Mouse (Mus musculus) forebrain, embryonic 14.5 days (tissue): ENCODE data around the gene Upp1. TPM values are rescaled to one million over a fixed set of nuclear protein-coding genes. Genes with fewer than 3 reads are reported as not detected.

Experiments used
- ATAC-seq: fragments of 200-750 bp; cut with Nextera tagmentation; 2 replicates; pipeline ENCODE4 v1.8.0; 2017; ENCODE audit warnings: mild to moderate bottlenecking, moderate library complexity
- DNase-seq: peaks from one replicate; pipeline ENCODE4 v3.0.0-alpha.2; 2015; ENCODE audit warnings: low spot score
- H3K27ac ChIP-seq: fragments of 300-500 bp; sonication (generic); 2 replicates; pipeline ENCODE4 v1.5.1; 2014; ENCODE audit warnings: low read depth, mild to moderate bottlenecking, control low read depth, low read length, moderate library complexity
- H3K27me3 ChIP-seq: fragments of 300-500 bp; sonication (generic); replicated peaks from 2 replicates; pipeline ENCODE4 v1.6.1; 2014; ENCODE audit warnings: low read length, control low read depth, mixed read lengths; ENCODE audit not compliant: control insufficient read depth, insufficient read depth
- H3K36me3 ChIP-seq: fragments of 300-500 bp; sonication (generic); 2 replicates; pipeline ENCODE4 v1.6.1; 2014; ENCODE audit warnings: low read length, control low read depth; ENCODE audit not compliant: control insufficient read depth, insufficient read depth
- H3K4me1 ChIP-seq: fragments of 300-500 bp; sonication (generic); 2 replicates; pipeline ENCODE4 v1.6.1; 2014; ENCODE audit warnings: antibody characterized with exemption, low read length, control low read depth; ENCODE audit not compliant: control insufficient read depth, insufficient read depth
- H3K4me2 ChIP-seq: fragments of 300-500 bp; sonication (generic); 2 replicates; pipeline ENCODE4 v1.6.1; 2014; ENCODE audit warnings: mild to moderate bottlenecking, control low read depth, low read length
- H3K4me3 ChIP-seq: fragments of 300-500 bp; sonication (generic); 2 replicates; pipeline ENCODE4 v1.5.1; 2014; ENCODE audit warnings: low read depth, low read length, control low read depth
- H3K9ac ChIP-seq: fragments of 300-500 bp; sonication (generic); 2 replicates; pipeline ENCODE4 v1.6.1; 2014; ENCODE audit warnings: mild to moderate bottlenecking, low read length, control low read depth, moderate library complexity
- H3K9me3 ChIP-seq: fragments of 300-500 bp; sonication (generic); replicated peaks from 2 replicates; pipeline ENCODE4 v1.6.1; 2016; ENCODE audit warnings: low read length, control low read depth, mixed read lengths; ENCODE audit not compliant: control insufficient read depth
- WGBS: fragments of 180-500 bp; shearing (Covaris S2); extraction: QIAGEN DNeasy Blood & Tissue Kit; methylation state at CpG from one replicate; pipeline ENCODE4 v1.1.7; 2014; 5-methylcytosine and 5-hydroxymethylcytosine counted together
- polyA plus RNA-seq: library from polyadenylated mRNA; unstranded; fragments of >200 nt; fragmentation: Nextera tagmentation; extraction: Ambion mirVana; gene quantifications from 2 replicates; pipeline ENCODE4 v1.2.1, GENCODE M21; 2014

The Upp1 gene
- 1.4 and 3.0 TPM in 2 replicates for polyA plus RNA-seq

DNA sequence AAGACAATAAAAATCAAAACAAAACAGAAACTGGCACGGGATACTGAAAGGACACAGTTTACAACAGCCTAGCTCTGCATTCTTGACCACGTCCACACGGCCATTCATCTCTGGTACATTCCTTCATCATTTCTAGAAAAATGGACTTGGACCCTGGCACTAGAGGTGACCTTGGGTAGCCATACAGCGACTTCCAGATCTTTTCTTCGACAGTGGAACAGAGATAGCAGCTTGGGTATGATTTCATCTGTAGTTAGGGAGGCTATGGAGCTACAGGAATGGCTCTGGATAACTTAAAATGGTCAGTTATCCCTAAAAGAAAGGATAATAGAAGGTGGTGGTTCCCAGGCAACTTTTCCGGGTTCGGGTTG lies at the start of gene Upp1:
TSS of gene Upp1 (plus strand) at position 54 of the 371 bp plus-strand sequence.
- ATAC-seq (peak; percentile 21), DNase-seq (no peak)
- H3K27me3 ChIP-seq, result peaks cover 22% of the 10 kb centered on the region
- no peaks in the 10 kb centered on the region for H3K36me3 ChIP-seq
- H3K4me2 ChIP-seq, result peak within 1 kb of the TSS; percentile 90
- peak within 1 kb of the TSS; percentile 36 for H3K4me3 ChIP-seq
- no peak within 1 kb of the TSS for H3K27ac ChIP-seq
- H3K4me1 ChIP-seq, result peaks cover 19% of the 10 kb centered on the region
- WGBS, result 1% methylated on average over 7 of the region's 7 CpGs
- peak within 1 kb of the TSS; percentile 40 for H3K9ac ChIP-seq
- H3K9me3 ChIP-seq, result no peaks in the 10 kb centered on the region

GRCm38 (mm10) chr11:9076444-9076843 lies 41.5 kb upstream of the Upp1 start:
- Histone ChIP-seq H3K4me3 (no peak overlapping the region), H3K27me3 (no peaks in the 10 kb centered on the region), H3K9me3 (no peaks in the 10 kb centered on the region), H3K4me1 (no peaks in the 10 kb centered on the region), H3K4me2 (no peak overlapping the region), H3K27ac (no peak overlapping the region), H3K9ac (no peak overlapping the region), H3K36me3 (no peaks in the 10 kb centered on the region)
- DNase-seq (no peak), ATAC-seq (no peak)
- 92% methylated on average over 3 of the region's 3 CpGs for WGBS

GRCm38 (mm10) chr11:9113189-9113588 lies 4.7 kb upstream of the Upp1 start:
- Histone ChIP-seq H3K27ac (no peak overlapping the region), H3K4me2 (no peak overlapping the region), H3K4me3 (no peak overlapping the region), H3K9ac (no peak overlapping the region), H3K27me3 (peaks cover 22% of the 10 kb centered on the region), H3K4me1 (peaks cover 8% of the 10 kb centered on the region), H3K36me3 (no peaks in the 10 kb centered on the region), H3K9me3 (no peaks in the 10 kb centered on the region)
- WGBS, result 79% methylated on average over 2 of the region's 2 CpGs
- no peak for ATAC-seq
- DNase-seq, result no peak

- peaks cover 19% of the 10 kb centered on the region for H3K4me1 ChIP-seq
- H3K27ac ChIP-seq, result no peak overlapping the region
- H3K36me3 ChIP-seq, result no peaks in the 10 kb centered on the region
- no peak overlapping the region for H3K9ac ChIP-seq
- peaks cover 22% of the 10 kb centered on the region for H3K27me3 ChIP-seq
- WGBS, result 18% methylated on average over 9 of the region's 9 CpGs
- ATAC-seq (no peak), DNase-seq (no peak)
- H3K4me3 ChIP-seq, result no peak overlapping the region
- H3K9me3 ChIP-seq, result no peaks in the 10 kb centered on the region
- peak overlapping the region; percentile 25; the same call in 1 of the 2 replicates for H3K4me2 ChIP-seq
Observed at GRCm38 (mm10) chr11:9115367-9116120, 2.4 kb upstream of the Upp1 start.

DNA sequence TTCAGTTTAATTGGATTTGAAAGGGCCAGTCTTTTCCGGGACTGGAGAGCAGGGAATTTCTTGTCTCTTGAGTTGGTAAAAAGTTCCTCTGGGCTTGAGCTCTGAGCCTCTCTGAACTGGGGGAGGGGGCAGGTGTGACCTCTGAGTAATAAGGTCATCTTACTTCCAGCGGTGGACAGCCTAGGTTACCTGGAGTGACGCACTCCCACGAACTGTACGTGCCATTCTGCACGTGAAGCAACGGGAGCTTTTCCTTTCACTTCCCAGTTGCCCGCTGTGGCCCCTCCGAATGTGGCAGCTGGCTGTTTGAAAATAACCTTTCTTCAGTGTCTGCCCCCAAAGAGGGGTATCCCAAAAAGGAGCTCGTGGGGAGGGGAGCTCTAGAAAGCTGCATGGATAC lies 1.8 kb upstream of the Upp1 start:
- H3K27ac ChIP-seq, result no peak overlapping the region
- peaks cover 22% of the 10 kb centered on the region for H3K27me3 ChIP-seq
- peaks cover 19% of the 10 kb centered on the region for H3K4me1 ChIP-seq
- no peaks in the 10 kb centered on the region for H3K9me3 ChIP-seq
- H3K4me2 ChIP-seq, result peak overlapping the region; percentile 25; the same call in 1 of the 2 replicates
- H3K4me3 ChIP-seq, result no peak overlapping the region
- 1% methylated on average over 10 of the region's 10 CpGs for WGBS
- H3K36me3 ChIP-seq, result no peaks in the 10 kb centered on the region
- ATAC-seq (no peak), DNase-seq (no peak)
- H3K9ac ChIP-seq, result no peak overlapping the region

DNA sequence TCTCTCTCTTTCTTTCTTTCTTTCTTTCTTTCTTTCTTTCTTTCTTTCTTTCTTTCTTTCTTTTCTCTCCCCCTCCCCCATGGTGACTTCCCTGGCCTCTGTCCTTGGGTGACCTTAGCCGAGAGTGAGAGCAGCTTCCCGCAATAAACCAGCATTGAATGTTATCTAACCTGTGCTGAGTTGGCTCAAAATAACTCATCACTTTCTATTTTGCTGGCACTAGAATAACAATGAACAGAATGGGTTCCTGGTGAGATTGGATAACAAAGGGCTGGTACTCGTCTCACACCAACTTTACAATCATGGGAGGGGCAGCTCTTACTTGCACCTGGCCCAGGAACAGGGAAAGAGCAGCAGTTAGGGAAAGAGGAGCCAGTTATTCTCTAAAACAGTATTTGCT lies 987 bp upstream of the Upp1 start:
- ATAC-seq (no peak), DNase-seq (no peak)
- Histone ChIP-seq H3K4me1 (peaks cover 19% of the 10 kb centered on the region), H3K9ac (no peak overlapping the region), H3K36me3 (no peaks in the 10 kb centered on the region), H3K27me3 (peaks cover 22% of the 10 kb centered on the region), H3K4me2 (no peak overlapping the region), H3K9me3 (no peaks in the 10 kb centered on the region), H3K27ac (no peak overlapping the region), H3K4me3 (no peak overlapping the region)
- WGBS, result 7% methylated on average over 3 of the region's 3 CpGs

- Histone ChIP-seq H3K4me1 (peaks cover 19% of the 10 kb centered on the region), H3K4me3 (peak overlapping the region; percentile 36), H3K36me3 (no peaks in the 10 kb centered on the region), H3K9me3 (no peaks in the 10 kb centered on the region), H3K4me2 (peak overlapping the region; percentile 90), H3K9ac (peak overlapping the region; percentile 21; the same call in 1 of the 2 replicates), H3K27ac (no peak overlapping the region), H3K27me3 (peaks cover 22% of the 10 kb centered on the region)
- ATAC-seq, result peak; percentile 62
- peak; percentile 30 for DNase-seq
- 4% methylated on average over 13 of the region's 13 CpGs for WGBS
Observed at GRCm38 (mm10) chr11:9117358-9118049, 399 bp upstream of the Upp1 start.

DNA sequence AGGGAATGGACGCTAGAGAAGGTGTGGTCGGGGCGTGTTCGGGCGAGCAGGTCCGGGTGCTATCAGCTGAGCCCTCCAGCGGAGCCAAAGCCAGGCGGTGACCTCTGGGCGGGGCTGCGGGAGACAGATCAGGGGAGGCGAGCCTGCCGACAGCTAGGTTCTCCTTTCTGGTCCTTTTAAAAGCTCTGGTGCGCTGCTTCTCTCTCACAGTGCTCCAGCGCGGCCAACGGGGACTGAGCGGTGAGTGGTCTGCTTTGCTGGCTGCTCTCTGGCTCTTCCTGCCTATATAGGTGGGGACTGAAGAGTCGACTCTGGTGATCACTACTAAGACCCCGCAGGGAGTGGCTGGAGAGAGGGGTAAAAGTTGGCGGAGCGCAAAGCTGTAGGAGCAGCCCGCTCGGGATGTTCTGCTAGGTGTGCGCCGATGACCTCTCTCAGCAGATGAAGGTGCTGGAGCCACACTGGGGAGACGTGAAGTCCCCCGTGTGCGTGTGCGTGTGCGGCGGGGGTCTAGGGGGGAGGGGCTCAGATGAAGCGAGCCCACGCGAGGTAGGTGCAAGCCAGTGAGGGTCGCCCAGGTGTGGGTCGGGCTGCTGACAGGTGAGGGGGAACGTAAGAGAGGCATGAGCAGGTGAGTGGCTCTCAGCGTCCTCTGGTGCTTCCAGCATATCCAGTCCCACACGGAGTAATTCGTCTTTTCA lies 668 bp downstream of the Upp1 start:
- no peaks in the 10 kb centered on the region for H3K9me3 ChIP-seq
- H3K27me3 ChIP-seq, result peaks cover 22% of the 10 kb centered on the region
- no peaks in the 10 kb centered on the region for H3K36me3 ChIP-seq
- H3K4me1 ChIP-seq, result peaks cover 19% of the 10 kb centered on the region
- H3K4me3 ChIP-seq, result peak overlapping the region; percentile 36
- under 1% methylated on average over 40 of the region's 40 CpGs for WGBS
- H3K9ac ChIP-seq, result peak overlapping the region; percentile 40
- ATAC-seq (peak; percentile 18), DNase-seq (peak; percentile 11)
- peak overlapping the region; percentile 90 for H3K4me2 ChIP-seq
- H3K27ac ChIP-seq, result no peak overlapping the region
